Mouse (Mus musculus): ENCODE measurements around the gene P3h2.

DNA sequence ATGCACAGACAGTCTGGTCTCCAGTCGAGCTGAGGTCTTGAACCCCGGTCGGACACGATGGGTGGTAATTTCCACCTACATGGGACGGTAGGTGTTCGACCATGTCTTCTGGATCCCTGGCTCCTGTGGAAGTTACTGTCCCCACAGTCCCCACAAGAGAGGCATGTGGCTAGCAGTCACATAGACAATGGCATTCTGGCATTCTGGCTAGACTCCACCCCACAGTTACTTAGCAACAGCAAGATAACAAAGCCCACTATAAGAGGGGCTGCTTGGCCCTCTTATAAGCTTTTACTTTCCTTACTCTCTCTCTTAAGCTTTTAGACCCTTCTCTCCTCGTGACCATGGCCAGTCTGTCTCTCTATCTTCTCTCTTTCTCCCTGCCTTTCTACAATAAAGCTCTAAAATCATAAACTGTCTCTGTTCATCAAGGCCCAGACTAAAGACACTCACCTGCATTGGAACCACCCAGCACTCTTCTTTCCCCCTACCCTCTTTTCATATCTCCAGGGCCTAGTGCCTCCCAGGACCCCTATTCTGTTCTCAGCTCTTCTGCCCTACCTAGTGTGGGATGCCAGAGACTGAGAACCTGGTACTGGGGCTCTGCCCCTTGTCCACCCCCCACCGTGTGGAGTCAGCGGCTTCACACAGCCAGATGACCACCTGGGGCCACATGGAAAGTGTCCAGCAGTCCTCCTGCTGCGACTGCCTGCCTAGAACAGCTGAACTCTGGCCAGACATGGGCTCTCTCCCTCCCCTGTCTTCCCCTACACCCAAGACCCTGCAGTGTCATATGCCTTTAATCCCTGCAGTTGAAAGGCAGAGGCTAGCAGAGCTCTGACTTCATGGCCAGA lies 28.1 kb downstream of the P3h2 start:
- TF ChIP-seq CTCF (IDR thresholded peaks at IDR 0.05; ENCODE audit: low read depth) (no peak), EP300 (IDR thresholded peaks at IDR 0.05; ENCODE audit: low read depth) (no peak)

Data from heart, postnatal 0 days (tissue).